7 mouse cellular contexts compared by ENCODE assay signal in the genomic region with DNA sequence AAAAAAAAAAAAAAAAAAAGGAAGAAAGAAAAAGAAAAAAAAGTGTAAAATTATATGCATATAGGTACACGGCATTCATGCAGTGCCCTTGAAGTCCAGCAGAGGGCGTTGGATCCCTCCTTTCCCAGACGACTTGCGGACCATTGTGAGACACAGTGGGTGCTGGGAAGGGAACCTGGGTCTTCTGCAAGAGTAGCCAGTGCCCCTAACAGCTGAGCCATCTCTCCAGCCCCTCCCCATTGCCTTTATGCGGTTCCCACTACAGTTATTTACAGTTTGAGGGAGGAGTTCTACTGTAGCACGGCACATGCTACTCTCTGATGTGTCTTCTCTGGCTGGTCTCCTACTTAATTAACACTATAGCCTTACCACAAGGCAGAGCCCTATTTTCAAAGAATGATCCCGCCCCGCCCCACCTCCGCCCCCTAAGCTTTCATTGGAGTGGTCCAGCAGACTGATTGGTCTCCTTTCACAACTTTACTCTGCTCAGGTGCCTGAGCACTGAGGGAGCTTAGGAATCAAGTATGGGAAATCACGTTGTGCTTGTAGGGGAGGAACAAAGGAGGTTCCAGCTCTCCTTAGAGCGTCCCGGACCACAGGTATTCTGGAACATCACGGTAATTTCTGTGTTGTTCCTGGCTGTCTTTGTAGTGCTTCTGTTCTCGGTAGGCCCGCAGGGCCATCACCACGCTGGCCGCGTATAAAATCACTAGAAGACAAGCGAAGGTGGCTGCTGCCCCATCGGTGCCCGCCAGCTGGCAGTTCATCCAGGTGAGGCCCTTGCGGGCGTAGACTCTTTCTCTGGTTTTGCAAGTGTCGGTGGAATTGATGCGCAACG. TPM values are rescaled to one million over a fixed set of nuclear protein-coding genes. Genes with fewer than 3 reads are reported as not detected.
A peak's percentile ranks its signal among the peaks of the same experiment; 100 is the strongest.
DNase-seq lines count a peak whose midpoint lies in the region; ATAC-seq and TF ChIP-seq lines count a peak whose summit lies in the region.

No protein-coding gene starts in this region.

- no peak for TF ChIP-seq POLR2A in CH12.LX (IDR thresholded peaks at IDR 0.05; ENCODE audit: low read depth, low read length)
- no peak for TF ChIP-seq POLR2A in testis, adult 2 months (IDR thresholded peaks at IDR 0.05; ENCODE audit: control insufficient read depth, low read depth, low read length)

- H3K4me2 ChIP-seq in CH12.LX (ENCODE audit: insufficient read depth, low read depth, poor library complexity, severe bottlenecking), result no peak overlapping the region
- peak overlapping the region; percentile 50 for H3K4me2 ChIP-seq in hindbrain, embryonic 11.5 days (replicated peaks; ENCODE audit: low read depth, low read length)
- peak overlapping the region; percentile 62 for H3K4me2 ChIP-seq in limb, embryonic 11.5 days (ENCODE audit: low read depth, severe bottlenecking)

- H3K9me3 ChIP-seq in CH12.LX (replicated peaks; ENCODE audit: low read length) (no peaks in the 10 kb centered on the region), G1E (replicated peaks) (no peaks in the 10 kb centered on the region)
- no peaks in the 10 kb centered on the region for H3K9me3 ChIP-seq in hindbrain, embryonic 11.5 days (ENCODE audit: control insufficient read depth, low read length)
- H3K9me3 ChIP-seq in limb, embryonic 11.5 days (ENCODE audit: control insufficient read depth, low read length), result no peaks in the 10 kb centered on the region

- no peaks in the 10 kb centered on the region for H3K27me3 ChIP-seq in CH12.LX (replicated peaks)
- peaks cover 7% of the 10 kb centered on the region; the same call in 1 of the 2 replicates for H3K27me3 ChIP-seq in G1E (ENCODE audit: insufficient read depth, low read length)
- H3K27me3 ChIP-seq in hindbrain, embryonic 11.5 days (ENCODE audit: control insufficient read depth, insufficient read depth, low read length), result peaks cover 7% of the 10 kb centered on the region; the same call in 1 of the 2 replicates
- H3K27me3 ChIP-seq in limb, embryonic 11.5 days (ENCODE audit: control insufficient read depth, insufficient read depth, low read length), result peaks cover 29% of the 10 kb centered on the region
- H3K27me3 ChIP-seq in testis, adult 2 months (ENCODE audit: control insufficient read depth, insufficient read depth, low read length), result no peaks in the 10 kb centered on the region; the same call in 1 of the 2 replicates

- peak; percentile 70 to 75 for TF ChIP-seq CTCF in CH12.LX (conservative IDR thresholded peaks at IDR 0.05 in 1 of 2, IDR thresholded peaks at IDR 0.05 in 1 of 2; ENCODE audit: low read depth in 2 of 2, low read length in 2 of 2)
- peak; percentile 36 for TF ChIP-seq CTCF in G1E (IDR thresholded peaks at IDR 0.05; ENCODE audit: low read depth, low read length)
- TF ChIP-seq CTCF in testis, adult 2 months (IDR thresholded peaks at IDR 0.05; ENCODE audit: control insufficient read depth, insufficient read depth, insufficient replicate concordance, low read depth, low read length), result peak; percentile 86; the same call in 1 of the 2 replicates

- no peak overlapping the region for H3K9ac ChIP-seq in CH12.LX (ENCODE audit: insufficient read depth, low read depth)
- H3K9ac ChIP-seq in hindbrain, embryonic 11.5 days (ENCODE audit: low read depth, low read length), result no peak overlapping the region; the same call in 1 of the 2 replicates
- H3K9ac ChIP-seq in limb, embryonic 11.5 days (ENCODE audit: low read length), result peak overlapping the region; percentile 27; the same call in 1 of the 2 replicates

- H3K79me2 ChIP-seq in CH12.LX (replicated peaks; ENCODE audit: control insufficient read depth, extremely low read depth, insufficient read depth, poor library complexity, severe bottlenecking), result no peaks in the 10 kb centered on the region

- DNase-seq in CH12.LX (ENCODE audit: extremely low read depth) (peak; percentile 29), G1E (ENCODE audit: low spot score) (no peak)
- DNase-seq in embryo, embryonic 10 days (ENCODE audit: low spot score), result peak; percentile 67
- DNase-seq in hindbrain, embryonic 11.5 days (ENCODE audit: low spot score), result peak; percentile 67
- peak; percentile 57 for DNase-seq in limb, embryonic 11.5 days (ENCODE audit: low spot score)
- DNase-seq in mesoderm, embryonic 11.5 days (ENCODE audit: low read depth, low spot score), result peak; percentile 61

- in situ Hi-C loops in CH12.LX (cut with MboI; ENCODE audit: low pct_ligation_motif_present, low pct_unique_long_range_greater_than_20kb, low sequenced_read_pairs), result no loop called here

- H3K4me3 ChIP-seq in CH12.LX (replicated peaks in 1 of 3; ENCODE audit: low read depth in 2 of 3, low read length in 2 of 3, poor library complexity in 1 of 3) (no peak overlapping the region), G1E (ENCODE audit: low read depth, low read length) (no peak overlapping the region)
- H3K4me3 ChIP-seq in hindbrain, embryonic 11.5 days (ENCODE audit: low read depth, low read length), result peak overlapping the region; percentile 26
- H3K4me3 ChIP-seq in limb, embryonic 11.5 days (ENCODE audit: low read depth, low read length), result peak overlapping the region; percentile 31
- peak overlapping the region; percentile 36 for H3K4me3 ChIP-seq in testis, adult 2 months (ENCODE audit: control insufficient read depth, low read depth, low read length)

- dilution Hi-C loops in CH12.LX (cut with MboI; ENCODE audit: extremely low pct_ligation_motif_present, extremely low pct_unique_long_range_greater_than_20kb, low sequenced_read_pairs), result no loop called here

- no peaks in the 10 kb centered on the region for H3K4me1 ChIP-seq in CH12.LX (ENCODE audit: control insufficient read depth in 1 of 2, insufficient read depth in 2 of 2)
- peaks cover 3% of the 10 kb centered on the region; the same call in 1 of the 2 replicates for H3K4me1 ChIP-seq in G1E (ENCODE audit: insufficient read depth, low read depth, low read length)
- no peaks in the 10 kb centered on the region for H3K4me1 ChIP-seq in hindbrain, embryonic 11.5 days (replicated peaks; ENCODE audit: control insufficient read depth, insufficient read depth, low read length)
- H3K4me1 ChIP-seq in limb, embryonic 11.5 days (ENCODE audit: control insufficient read depth, insufficient read depth, low read length), result peaks cover 9% of the 10 kb centered on the region; the same call in 1 of the 2 replicates
- H3K4me1 ChIP-seq in testis, adult 2 months (ENCODE audit: control insufficient read depth, insufficient read depth, low read length), result peaks cover 8% of the 10 kb centered on the region

- peak; percentile 57 for TF ChIP-seq RAD21 in CH12.LX (IDR thresholded peaks at IDR 0.05; ENCODE audit: low read depth, low read length)

- H3K36me3 ChIP-seq in CH12.LX (replicated peaks in 1 of 2; ENCODE audit: control insufficient read depth in 1 of 2, insufficient read depth in 1 of 2, low read length in 1 of 2) (peaks cover 0 to 17% of the 10 kb centered on the region in 2 experiments), G1E (replicated peaks) (peaks cover 18% of the 10 kb centered on the region)
- H3K36me3 ChIP-seq in hindbrain, embryonic 11.5 days (ENCODE audit: control insufficient read depth, insufficient read depth, low read length), result no peaks in the 10 kb centered on the region
- H3K36me3 ChIP-seq in limb, embryonic 11.5 days (ENCODE audit: control insufficient read depth, insufficient read depth, low read length), result no peaks in the 10 kb centered on the region
- H3K36me3 ChIP-seq in testis, adult 2 months (ENCODE audit: control insufficient read depth, insufficient read depth, low read length), result no peaks in the 10 kb centered on the region

- TF ChIP-seq EP300 in CH12.LX (IDR thresholded peaks at IDR 0.05; ENCODE audit: low read length), result no peak

- H3K27ac ChIP-seq in CH12.LX (ENCODE audit: insufficient read depth, low read depth), result no peak overlapping the region
- H3K27ac ChIP-seq in hindbrain, embryonic 11.5 days (ENCODE audit: low read depth, low read length), result no peak overlapping the region
- no peak overlapping the region for H3K27ac ChIP-seq in limb, embryonic 11.5 days (replicated peaks; ENCODE audit: low read depth, low read length)
- H3K27ac ChIP-seq in testis, adult 2 months (ENCODE audit: control insufficient read depth, insufficient read depth, low read depth, low read length), result no peak overlapping the region

- no peak for ATAC-seq in G1E (ENCODE audit: extremely low read depth, insufficient number of reproducible peaks, low FRiP score, poor library complexity, severe bottlenecking)
- ATAC-seq in hindbrain, embryonic 11.5 days (ENCODE audit: low FRiP score), result peak; percentile 45; the same call in 1 of the 2 replicates
- peak; percentile 33; the same call in 1 of the 2 replicates for ATAC-seq in limb, embryonic 11.5 days (ENCODE audit: insufficient number of reproducible peaks, low FRiP score, low TSS enrichment, low read depth)

- WGBS in hindbrain, embryonic 11.5 days, result 7% methylated on average over 26 of the region's 26 CpGs
- 2% methylated on average over 26 of the region's 26 CpGs for WGBS in limb, embryonic 11.5 days

TF ChIP-seq in CH12.LX, 34 proteins besides CTCF, POLR2A, EP300 and RAD21 (continues in another document):
- TF ChIP-seq SMC3 (IDR thresholded peaks at IDR 0.05; ENCODE audit: low read depth, low read length) (peak; percentile 63), ZMIZ1 (IDR thresholded peaks at IDR 0.05; ENCODE audit: low read depth, low read length) (no peak), ZNF384 (IDR thresholded peaks at IDR 0.05; ENCODE audit: low read depth, low read length) (peak; percentile 75), NRF1 (IDR thresholded peaks at IDR 0.05; ENCODE audit: low read depth, low read length) (no peak), CHD1 (IDR thresholded peaks at IDR 0.05; ENCODE audit: low read depth, low read length) (no peak), CHD2 (IDR thresholded peaks at IDR 0.05; ENCODE audit: low read length) (no peak)

RNA-seq across cellular contexts. Expression of gene Marveld3, which starts 14.3 kb away (rescaled TPM):
- total RNA-seq in CH12.LX (2012; rRNA removed), result not detected in 2 replicates
- not detected in 2 replicates for total RNA-seq in CH12.LX (2014; rRNA removed)
- not detected in 2 replicates for polyA plus RNA-seq in CH12.LX (2012; ENCODE audit: insufficient read length, low read depth)
- total RNA-seq in G1E (2014; fragmentation: Nextera tagmentation), result not detected in 2 replicates
- 0.16 TPM in 1 of 2 replicates, not detected in the other for total RNA-seq in G1E (2017)
- polyA plus RNA-seq in G1E (2012), result not detected in 2 replicates
- polyA plus RNA-seq in hindbrain, embryonic 11.5 days (2014; fragmentation: Nextera tagmentation; extraction: Ambion mirVana), result 0.52 and 0.82 TPM in 2 replicates
- 0.24 and 0.27 TPM in 2 replicates for polyA plus RNA-seq in limb, embryonic 11.5 days (2014; fragmentation: Nextera tagmentation; extraction: Ambion mirVana)
- 0.80 and 1.3 TPM in 2 replicates for polyA plus RNA-seq in testis, adult 2 months (2012; rRNA removed)

RNA-seq across cellular contexts. Expression of gene Tat, which starts 42.6 kb away (rescaled TPM):
- total RNA-seq in CH12.LX (2012; rRNA removed) (not detected in 2 replicates), CH12.LX (2014; rRNA removed) (not detected in 2 replicates), G1E (2014; fragmentation: Nextera tagmentation) (not detected in 2 replicates), G1E (2017) (0.22 TPM in 1 of 2 replicates, not detected in the other)
- polyA plus RNA-seq in CH12.LX (2012; ENCODE audit: insufficient read length, low read depth) (not detected in 2 replicates), G1E (2012) (not detected in 2 replicates)
- polyA plus RNA-seq in hindbrain, embryonic 11.5 days (2014; fragmentation: Nextera tagmentation; extraction: Ambion mirVana), result not detected in 2 replicates
- not detected in 2 replicates for polyA plus RNA-seq in limb, embryonic 11.5 days (2014; fragmentation: Nextera tagmentation; extraction: Ambion mirVana)
- polyA plus RNA-seq in testis, adult 2 months (2012; rRNA removed), result 0.05 TPM in 1 of 2 replicates, not detected in the other

Comparison
In these comparisons a context has a peak if more than half of its experiments do, and no peak if none do; other contexts are left out.
1. H3K4me3 ChIP-seq: peak in hindbrain, embryonic 11.5 days (single experiment), limb, embryonic 11.5 days (single experiment) and testis, adult 2 months (single experiment); none in CH12.LX (0 of 3) and G1E (single experiment).
2. CTCF ChIP-seq: peak in every context shown above with its lines; median percentile 86 in testis, adult 2 months; 72 in CH12.LX; 36 in G1E.